Mouse (Mus musculus): ENCODE measurements around the gene Slc16a8.
"Not testable (repeated sequence)": the region's sequence is repeated elsewhere in the genome, so short reads cannot be mapped to it uniquely, and the experiment has no call there.

Gene Slc16a8

DNA sequence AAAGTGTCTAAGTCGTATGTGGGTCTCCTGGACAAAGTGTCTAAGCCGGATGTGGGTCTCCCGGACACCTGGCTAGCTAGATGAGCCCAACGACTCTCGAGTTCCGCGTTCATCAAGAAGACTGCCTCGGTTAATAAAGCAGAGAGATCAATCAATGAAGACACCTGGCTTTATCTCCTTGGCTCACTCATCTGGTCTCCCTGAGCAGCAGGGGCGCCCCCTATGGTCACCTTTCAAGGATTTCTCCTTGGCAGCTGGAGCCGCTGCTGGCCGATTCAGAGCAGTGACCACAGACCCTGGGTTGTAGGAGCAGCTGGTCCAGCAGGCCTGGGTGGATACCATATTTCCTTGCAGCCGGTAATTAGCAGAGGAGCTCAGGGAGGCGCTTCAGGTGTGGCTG lies 7.8 kb upstream of the Slc16a8 start:
- peak; percentile 26 for DNase-seq

DNA sequence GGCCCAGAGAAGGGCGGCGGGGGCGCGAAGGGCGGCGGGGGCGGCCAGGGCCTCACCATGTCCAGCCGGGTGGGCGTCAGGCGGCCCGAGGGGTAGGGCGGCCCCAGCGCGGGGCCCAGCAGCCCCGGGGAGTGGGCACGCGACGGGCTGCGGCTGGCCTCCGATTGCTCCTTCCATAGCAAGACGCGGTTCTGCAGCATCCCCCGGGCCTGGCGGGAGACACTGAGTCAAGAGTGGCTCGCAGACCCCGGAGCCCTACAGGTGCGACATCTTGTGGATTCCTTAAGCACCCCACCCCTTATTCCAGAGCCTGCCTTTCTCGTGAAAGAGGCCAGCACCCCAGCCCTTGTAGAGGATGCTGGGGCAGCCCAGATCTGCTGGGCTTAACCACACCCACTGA lies 7.2 kb upstream of the Slc16a8 start:
- peak; percentile 18 for DNase-seq

DNA sequence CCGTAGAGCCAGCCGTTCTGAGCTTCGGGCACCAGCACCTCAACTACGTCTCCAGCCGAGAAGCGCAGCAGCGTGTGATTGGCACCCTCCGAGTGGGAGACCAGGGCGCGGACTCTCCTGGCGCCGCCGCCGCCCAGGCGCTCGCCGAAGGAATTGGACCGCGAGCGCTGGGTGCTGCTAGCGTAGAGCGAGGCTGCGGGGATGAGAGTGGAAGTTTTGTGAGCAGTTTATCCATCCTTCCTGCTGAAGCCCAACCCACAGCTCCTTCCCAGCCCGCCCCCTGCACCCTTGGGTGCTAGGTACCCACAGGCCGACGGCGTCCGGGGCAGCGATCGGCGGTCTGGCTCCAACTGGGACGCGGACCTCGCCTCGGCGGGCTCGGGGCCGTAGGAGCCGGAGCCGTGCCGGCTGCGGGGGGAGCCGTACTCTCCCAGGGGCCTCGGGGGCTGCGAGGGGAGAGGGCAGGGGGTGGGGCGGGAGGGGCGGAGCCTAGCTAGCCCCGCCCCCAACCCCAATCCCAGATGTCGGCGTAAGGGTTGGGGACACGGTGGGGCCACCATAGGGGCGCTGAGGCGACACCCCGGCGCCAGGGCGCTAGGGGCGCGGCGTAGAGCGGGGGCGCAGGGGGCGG lies 6.6 kb upstream of the Slc16a8 start:
- peak; percentile 29 for DNase-seq

DNA sequence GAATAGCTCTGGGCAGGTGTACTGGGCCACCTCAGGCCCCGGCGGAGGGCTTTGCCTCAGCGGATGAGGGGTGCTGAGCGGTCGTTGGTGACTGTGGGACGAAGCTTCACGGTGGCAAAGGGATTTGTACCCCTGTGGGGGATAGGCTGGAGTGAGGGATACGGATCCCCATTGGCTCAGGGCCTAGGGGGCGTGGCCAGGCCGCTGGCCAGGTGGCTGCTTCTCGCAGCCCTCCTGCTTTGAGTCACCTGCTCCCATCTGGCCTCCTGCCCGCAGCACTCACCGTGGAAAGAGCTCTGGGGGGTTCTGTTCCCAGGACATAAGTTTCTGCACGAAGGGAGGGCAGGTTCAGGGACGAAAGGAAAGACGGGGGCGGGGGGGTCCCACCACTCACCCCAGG lies 4.0 kb upstream of the Slc16a8 start:
- no peak for DNase-seq

DNA sequence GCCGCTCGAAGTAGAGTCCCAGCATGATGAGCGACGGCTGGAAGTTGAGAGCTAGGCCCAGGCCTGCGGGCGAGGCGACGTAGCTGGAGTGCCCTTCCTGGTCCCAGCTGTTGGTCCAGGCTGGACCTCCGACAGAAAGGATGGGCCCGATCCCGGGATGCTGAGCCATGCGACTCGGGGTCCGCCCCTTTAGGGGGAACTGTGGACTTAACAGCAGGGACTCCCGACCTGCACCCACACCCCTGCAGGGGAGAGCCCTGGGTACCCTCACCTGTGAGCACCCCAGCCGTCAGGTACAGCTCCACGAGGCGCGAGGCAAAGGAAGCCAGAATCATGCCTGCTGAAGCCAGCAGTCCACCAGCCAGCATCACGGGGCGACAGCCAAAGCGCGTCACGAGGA lies 2.0 kb downstream of the Slc16a8 start:
- DNase-seq, result no peak

DNA sequence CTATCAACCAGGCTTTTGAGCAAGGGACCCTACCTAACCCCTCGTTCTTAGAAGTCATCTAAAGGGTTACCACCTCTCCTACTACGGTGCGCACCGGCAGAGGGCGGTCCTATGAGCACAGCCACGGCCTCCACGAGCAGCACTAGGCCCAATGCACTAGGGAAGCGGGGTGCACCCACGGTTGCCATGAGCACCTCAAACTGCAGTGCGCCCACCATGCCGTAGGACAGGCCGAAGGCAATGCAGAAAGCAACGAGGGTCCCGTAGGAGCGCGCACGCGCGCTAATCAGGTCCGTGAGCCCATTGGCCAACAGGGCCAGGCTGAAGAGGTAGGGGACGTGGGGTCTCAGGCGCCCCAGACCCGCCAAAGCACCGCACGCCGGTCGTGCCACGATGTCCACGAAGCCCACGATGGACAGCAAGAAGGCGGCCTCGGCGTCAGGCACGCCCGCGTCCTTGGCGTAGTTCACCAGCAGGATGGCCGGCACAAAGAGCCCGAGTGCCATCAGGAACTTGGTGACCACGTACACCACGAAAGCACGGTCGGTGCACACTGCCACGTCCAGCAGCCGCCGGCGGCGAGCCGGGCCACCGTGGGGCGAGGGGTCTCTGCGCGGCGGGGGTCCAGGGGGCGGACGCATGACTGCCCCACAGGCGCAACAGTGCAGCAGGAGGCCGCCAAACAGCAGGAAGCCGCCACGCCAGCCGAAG lies 2.6 kb downstream of the Slc16a8 start:
- DNase-seq, result no peak

DNA sequence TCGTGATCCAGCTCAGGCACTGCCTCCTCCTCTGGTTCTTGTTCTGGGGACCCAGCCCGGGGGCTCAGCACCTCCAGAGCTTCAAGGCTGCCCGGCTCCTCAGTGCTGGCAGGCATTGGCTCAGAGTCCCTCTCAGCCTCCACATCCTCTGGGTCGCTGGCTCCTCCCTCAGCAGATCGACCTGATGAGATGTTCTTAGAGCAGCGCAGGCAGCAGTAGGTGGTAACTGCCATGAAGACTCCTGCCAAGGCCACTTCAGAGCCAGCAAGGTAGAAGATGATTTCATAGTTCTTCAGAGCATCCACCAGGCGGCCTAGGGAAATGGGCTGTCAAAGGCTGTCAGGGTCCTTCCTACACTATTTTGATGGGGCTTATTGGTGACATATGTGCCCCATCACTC lies 3.4 kb downstream of the Slc16a8 start:
- DNase-seq, result no peak

DNA sequence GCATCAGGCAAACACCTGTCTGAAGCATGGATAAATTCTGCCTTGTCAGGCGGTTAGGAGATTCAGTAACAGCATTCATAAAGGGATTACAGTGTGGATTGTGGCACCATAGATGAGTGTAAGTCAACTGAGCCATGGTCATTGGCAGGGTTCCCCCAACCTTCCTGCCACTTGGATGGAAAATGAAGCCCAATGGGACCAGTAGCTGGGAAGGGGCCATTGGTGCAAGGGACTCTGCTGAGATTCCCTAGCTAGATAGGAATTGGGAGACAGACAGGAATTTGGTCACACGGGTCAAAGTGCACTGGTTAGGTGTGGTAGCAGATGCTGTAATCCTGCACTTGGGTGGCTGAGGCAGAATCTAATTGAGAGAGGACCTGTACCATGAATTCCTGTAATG lies 4.3 kb downstream of the Slc16a8 start:
- no peak for DNase-seq

DNA sequence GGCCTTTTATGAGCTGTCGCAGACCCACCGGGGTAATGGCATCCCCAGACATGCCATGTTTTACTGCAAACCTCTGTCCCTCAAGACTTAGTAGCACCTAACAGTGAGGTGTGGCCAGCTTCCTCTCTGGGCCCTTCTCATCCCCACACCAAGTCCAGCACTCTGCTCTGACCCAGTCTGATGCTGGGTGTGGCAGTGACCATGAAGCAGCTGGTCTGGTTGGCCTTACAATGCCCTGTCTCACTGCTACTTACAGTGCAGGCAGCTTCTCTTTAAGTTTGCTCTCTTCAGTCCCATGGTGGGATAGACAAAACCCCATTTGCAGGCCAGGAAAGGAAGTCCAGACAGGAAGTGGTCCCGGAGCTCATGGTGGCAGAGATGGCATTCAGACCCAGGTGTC lies 9.2 kb downstream of the Slc16a8 start:
- no peak for DNase-seq

DNA sequence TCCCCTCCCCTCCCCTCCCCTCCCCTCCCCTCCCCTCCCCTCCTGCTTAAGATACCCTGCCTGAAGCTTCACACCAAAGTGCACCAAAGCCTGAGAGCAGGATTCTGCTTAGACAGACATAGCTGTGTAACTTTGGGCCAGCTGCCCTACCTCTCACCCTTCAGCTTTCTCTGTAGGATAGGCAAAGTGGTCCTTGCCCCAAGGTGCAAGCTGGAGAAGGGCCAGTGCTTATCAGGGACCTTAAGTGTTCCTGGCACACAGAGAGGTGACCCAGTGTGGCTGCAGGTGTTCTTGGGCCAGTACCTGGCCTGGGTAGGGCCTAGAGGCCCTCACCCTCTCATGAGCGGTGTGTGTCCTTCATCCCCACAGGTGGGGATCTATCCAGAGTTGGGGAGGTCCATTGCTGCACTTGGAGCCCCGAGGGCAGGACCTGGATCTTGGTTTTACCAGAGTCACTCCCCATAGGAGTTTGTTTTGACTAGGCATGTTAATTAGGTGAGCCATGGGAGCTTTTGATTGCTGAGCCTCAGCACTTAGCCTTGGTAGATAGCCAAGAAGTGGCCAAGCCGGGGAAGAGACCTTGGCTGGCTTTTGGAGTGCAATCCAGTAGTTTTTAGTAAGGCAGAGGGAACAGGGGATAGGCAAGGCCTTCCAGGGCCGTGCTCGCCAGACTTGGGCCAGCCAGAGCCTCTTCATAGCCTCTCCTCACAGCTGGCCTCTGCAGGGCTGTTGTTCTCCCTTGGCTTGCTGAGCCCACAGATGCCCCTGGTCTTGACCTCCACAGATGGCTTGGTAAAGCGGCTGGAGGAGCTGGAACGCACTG lies 10.3 kb downstream of the Slc16a8 start:
- DNase-seq, result no peak

DNA sequence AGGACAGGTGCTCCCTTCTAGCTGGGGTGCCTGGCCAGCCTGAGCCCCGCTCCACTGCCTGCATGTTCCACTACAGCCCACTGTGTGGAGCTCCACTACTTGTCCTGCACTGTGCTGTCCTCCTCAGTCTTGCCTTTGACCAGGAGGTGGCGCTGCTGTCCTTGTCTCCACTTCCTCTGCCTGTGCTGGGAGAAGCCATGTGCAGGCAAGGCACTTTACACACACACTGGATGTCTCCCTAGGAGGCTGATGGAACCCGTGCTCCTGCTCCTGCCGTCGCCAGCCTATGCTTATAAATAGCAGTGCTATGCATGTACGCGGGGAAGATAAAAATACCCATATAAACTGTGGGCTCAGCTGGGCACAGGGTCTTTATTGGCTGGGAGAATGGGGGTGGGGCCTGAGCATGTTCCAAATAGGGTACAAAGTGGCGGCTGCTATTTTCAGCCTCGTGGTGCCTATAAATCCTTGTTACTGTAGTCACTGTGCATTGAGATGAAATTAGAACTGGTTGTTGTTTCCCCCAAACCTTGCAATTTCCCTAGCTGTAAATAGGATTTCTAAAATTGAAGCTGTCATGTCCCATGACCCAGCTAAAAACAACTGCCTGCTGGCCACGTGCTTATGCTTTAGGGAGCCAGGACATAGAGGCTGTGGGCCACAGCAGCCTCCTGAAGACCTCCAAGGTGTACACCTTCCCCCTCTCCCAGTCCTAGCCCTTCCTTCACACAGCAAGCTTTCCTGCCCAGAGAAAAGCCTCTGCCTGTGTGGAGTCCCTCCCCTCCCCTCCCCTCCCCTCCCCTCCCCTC lies 11.1 kb downstream of the Slc16a8 start:
- DNase-seq, result peak; percentile 95

DNA sequence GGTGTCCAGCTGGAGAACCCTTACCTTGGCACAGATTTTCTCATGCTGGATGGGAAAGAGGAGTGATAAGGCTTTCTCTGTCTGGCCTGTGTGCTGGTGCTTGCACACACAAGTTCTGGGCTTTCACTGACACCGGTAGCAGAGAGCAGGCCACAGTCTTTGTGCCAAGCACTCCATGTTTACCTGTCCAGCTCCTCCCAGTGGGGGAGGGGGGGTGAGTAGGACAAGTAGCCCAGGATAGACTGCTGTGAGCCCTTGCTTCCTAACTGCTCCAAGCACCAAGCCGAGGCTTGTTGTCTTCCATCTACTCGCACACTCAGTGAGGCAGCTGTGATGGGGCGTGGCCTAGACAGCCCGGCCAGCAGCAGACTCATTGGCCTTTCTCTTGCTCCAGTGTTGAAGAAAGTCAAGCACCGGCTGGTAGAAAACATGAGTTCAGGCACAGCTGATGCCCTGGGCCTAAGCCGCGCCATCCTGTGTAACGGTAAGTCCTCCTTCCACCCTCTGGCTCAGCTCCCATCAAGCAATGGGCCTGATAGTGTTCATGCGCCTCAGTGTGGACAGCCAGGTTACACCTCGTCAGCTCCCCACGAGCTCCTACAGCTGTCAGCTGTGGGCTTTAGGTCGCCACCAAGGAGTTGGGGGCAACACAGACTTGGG lies 11.9 kb downstream of the Slc16a8 start:
- no peak for DNase-seq

DNA sequence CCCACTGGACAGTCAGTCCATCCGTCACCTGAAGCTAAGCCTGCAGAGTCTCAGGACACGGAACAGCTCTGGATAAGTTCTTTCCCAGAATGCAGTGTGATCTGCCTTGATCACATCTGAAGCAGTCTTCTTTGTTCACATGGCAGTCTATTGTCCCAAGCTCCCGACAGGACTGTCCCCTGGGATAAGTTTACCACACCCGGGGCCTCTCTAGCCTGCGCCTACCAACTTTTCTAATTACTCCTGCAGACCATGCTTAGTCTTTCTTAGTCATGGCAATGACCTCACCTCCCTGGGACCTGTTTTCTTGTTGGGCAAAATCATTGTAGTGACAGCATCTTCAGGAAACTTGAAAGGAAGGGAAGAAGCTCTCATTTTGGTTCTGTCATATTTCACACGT lies 16.5 kb downstream of the Slc16a8 start:
- DNase-seq, result no peak

DNA sequence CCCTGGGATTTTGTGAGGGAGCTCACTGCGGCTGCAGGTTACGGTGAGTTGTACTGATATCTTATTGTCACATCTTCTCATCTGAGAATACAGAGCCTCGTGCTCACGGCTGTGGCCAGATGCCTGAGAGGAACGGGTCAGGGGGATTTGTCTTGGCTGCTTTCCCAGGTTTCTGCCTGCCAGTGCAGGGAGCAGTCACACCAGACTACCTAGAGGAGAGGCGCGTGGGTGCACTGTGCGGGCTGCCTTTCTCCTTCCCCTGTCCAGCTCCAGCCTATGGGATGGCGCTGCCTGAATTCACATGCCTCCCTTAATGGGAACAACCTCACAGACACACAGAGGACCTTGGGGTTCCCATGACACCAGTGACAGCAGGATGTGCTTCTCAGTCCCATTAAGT lies 19.3 kb downstream of the Slc16a8 start:
- DNase-seq, result no peak

DNA sequence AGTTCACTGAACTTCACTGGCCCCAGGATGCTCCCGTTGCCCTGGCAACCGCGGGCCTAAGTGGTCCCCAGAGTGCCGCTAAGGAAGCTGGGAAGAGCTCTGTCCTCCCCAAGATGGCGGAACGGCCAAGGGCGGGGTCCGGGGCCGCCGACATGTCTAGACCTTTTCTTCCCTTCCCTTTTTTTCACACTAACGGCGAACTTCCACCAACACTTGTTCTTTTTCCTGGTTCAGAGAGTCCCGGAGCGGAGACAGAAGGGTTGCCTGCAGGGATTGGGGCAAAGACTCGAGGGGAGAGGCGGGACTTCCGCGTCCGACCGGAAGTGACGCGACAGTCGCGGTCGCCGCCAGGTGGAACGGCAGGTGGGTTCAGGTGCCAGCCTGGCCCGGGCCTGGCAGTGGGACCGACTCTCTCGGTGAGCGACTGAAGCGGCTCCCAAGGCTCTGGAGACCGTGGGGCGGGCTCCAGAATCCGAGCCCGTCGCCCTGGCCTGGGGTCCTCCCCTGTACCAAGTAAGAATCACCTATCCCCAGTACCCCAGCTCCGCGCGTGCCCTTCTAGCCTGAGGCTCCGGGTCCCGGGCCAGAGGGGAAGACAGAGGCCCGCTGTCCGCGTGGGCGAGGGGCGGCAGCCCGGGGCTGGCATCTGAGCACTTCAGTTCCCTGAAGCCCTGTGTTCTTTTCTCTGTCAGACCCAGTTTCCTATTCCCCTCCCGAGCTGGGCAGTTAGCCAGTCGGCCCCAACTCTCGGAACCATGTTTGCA lies 25.3 kb downstream of the Slc16a8 start, which contains the start of the genes Pick1 and Gm49486:
Gene Pick1, plus strand, starts transcription at position 116 of the 764 bp plus-strand sequence.
Gene Gm49486, plus strand, starts transcription at position 334 of the 764 bp plus-strand sequence.
- DNase-seq, result peak; percentile 90

DNA sequence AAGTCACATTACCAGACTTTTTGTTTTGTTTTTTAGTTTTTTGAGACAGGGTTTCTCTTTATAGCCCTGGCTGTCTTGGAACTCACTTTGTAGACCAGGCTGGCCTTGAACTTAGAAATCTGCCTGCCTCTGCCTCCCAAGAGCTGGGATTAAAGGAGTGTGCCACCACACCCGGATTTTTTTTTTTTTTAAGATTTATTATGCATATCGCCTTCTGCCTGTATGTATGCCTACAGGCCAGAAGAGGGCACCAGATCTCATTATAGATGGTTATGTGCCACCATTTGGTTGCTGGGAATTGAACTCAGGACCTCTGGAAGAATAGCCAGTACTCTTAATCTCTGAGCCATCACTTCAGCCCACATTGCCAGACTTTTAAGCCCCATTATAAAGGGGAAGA lies 28.8 kb downstream of the Slc16a8 start:
- DNase-seq, result not testable (repeated sequence)

DNA sequence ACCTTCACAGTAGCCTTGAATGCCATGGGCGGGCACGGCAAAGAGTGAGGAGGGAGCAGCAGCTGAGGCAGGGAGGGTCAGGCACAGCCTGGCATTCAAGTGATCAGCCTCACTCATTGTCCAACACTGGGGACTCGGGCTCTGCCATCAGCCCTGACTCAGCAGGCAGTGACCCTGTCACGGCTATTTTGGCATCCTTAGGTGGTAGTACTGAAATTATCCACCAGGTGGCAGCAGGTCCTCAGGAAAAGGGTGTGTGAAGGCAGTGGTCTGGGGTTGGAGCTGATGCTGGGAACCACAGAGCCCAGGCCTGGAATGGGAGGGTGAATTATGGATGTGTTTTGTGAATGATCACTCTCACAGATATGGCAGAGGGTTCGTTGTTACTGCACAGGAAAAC lies 29.9 kb downstream of the Slc16a8 start:
- DNase-seq, result peak; percentile 80

DNA sequence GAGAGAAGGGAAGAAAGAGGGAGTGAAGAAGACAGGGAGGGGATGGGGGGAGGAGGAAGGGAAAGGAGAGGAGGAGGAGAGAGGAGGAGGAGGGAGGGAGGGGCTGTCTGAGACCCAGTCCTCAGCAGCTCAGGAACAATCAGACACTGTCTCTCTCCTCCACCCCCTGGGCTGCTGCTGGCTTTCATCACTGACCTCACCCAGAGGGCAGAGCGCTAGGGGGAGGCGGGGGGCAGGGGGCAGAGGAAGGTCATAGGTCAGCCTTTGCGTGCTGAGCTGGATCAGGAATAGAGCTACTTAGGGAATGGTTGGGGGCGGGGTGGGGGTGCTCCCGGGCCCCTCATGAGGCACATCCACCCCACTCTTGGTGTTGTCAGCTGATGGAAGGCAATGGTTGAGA lies 30.9 kb downstream of the Slc16a8 start:
- no peak for DNase-seq

DNA sequence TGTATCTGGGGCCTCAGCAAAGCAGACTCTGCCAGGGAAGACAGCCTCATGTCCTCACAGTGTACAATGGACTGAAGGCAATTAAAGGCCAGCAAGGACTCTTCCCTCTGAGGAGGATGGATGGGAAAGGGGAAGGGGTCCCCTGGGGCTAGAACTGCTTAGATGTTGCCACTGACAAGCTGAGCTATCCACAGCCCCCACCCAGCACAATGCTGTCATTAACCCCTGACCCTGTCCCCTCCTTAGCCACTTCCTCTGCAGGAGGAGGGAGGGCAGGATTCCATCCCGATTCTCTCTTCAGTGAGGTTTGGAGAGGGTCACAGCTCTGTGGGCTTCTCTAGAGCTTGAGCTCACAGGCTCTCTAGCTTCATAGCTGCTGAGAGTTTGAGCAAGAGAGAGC lies 35.0 kb downstream of the Slc16a8 start:
- no peak for DNase-seq

DNA sequence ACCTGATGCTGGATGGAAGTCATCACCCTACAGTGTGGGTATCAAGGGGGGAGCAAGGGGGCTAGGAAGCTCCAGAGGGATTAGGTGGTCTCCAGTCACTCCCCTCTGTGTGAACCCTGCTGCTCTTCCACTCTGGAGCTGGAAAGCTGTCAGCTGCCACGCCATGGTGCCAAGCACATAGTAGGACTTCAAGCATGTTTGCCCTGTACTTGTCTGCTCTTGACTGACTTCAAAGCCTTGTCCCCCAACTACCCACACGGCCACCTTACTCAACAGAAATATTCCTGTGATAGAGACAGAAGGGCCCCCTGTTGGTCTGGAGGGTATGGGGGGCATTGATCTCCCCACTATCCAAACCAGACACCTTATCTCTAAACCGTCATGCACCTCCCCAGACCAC lies 38.4 kb downstream of the Slc16a8 start:
- no peak for DNase-seq

DNA sequence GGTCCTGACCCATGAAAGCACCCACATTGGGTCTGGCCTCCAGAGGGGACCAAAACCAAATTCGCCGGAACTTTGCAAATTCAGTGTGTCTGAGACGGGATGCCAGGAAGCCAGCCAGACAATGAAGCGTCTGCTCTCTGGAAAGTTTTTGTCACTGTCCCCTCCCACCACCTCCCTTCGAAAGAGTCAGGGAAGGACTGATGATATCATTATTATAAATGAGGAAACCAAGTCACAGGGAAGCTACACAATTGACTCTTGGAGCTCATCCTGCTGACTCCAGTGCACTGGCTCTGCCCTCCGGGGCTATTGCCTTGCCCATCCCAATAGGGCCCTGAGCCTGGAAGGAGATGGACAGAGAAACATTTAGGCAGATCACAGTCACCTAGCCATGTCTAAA lies 41.0 kb downstream of the Slc16a8 start:
- no peak for DNase-seq
